In the genomic region with DNA sequence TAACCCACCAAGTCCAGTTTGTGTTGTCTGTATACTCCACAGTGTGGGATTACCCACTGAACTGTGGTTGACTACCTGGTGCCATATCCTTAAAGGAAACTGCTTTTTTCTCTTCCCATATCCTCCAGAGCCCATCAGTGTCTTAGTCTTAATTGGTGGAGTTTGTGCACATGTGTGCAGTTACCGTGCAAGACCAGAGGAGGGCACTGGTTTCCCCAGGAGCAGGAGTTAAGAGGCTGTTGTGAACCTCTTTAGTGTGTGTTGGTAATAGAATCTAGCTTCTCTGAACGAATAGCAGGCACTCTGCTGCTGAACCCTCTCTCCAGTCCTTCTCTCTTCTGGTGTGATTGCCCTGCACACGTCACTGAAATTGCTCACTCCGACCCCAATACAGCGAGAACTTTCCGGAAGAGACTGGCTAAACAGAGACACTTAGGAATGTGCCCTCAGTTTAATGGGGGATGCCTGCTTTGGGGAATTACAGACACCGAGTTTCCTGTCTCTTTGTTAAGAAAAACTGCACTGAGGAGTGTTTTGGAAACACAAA, we compare ENCODE assay signal across 10 mouse cellular contexts. TPM values are rescaled to one million over a fixed set of nuclear protein-coding genes. Genes with fewer than 3 reads are reported as not detected.
A peak's percentile ranks its signal among the peaks of the same experiment; 100 is the strongest.
DNase-seq lines count a peak whose midpoint lies in the region; ATAC-seq and TF ChIP-seq lines count a peak whose summit lies in the region.
"Had no signal": no experiment of that assay in that cellular context is flagged by ENCODE, and none has a peak within 500 bp of the region (broad histone marks: within the 10 kb centered on the region; RNA-seq: fewer than 3 reads in every experiment).

No protein-coding gene starts in this region.

- intact Hi-C loops in heart, postnatal 25 days (cut with DNase I): no loop called here

- CTCF ChIA-PET in Patski (lab: Charles Lee): no interaction called here

- peak overlapping the region; percentile 31 for H3K27ac ChIP-seq in kidney, embryonic 16.5 days (ENCODE audit: low read length)
- H3K27ac ChIP-seq in hindbrain, embryonic 14.5 days: no peak overlapping the region

- H3K4me3 ChIP-seq in kidney, embryonic 16.5 days (ENCODE audit: low read length): no peak overlapping the region
- no peak overlapping the region for H3K4me3 ChIP-seq in hindbrain, embryonic 14.5 days (replicated peaks; ENCODE audit: low read length)
- H3K4me3 ChIP-seq: megakaryocyte, embryonic 14.5 days had no signal

- TF ChIP-seq CTCF in Patski (IDR thresholded peaks at IDR 0.05): peak; percentile 34

- POLR2A ChIA-PET in Patski (lab: Charles Lee): no interaction called here

- 37% methylated on average over 7 of the region's 7 CpGs for WGBS in kidney, embryonic 16.5 days
- WGBS in hindbrain, embryonic 14.5 days: 75% methylated on average over 7 of the region's 7 CpGs

- H3K27me3 ChIP-seq in Patski: no peaks in the 10 kb centered on the region
- no peaks in the 10 kb centered on the region for H3K27me3 ChIP-seq in kidney, embryonic 16.5 days (ENCODE audit: insufficient read depth, low read length)
- H3K27me3 ChIP-seq in hindbrain, embryonic 14.5 days (ENCODE audit: control insufficient read depth, insufficient read depth, low read length): no peaks in the 10 kb centered on the region
- H3K27me3 ChIP-seq: megakaryocyte, embryonic 14.5 days had no signal

- no peaks in the 10 kb centered on the region for H3K9me3 ChIP-seq in kidney, embryonic 16.5 days (ENCODE audit: low read length)
- H3K9me3 ChIP-seq in hindbrain, embryonic 14.5 days (ENCODE audit: control insufficient read depth, low read length): no peaks in the 10 kb centered on the region

- no peak for ATAC-seq in Patski
- ATAC-seq in kidney, embryonic 16.5 days (ENCODE audit: low FRiP score, low TSS enrichment): peak; percentile 29; the same call in 1 of the 2 replicates
- no peak for ATAC-seq in hindbrain, embryonic 14.5 days (ENCODE audit: low FRiP score)

- in situ Hi-C loops in Patski (cut with MboI; ENCODE audit: low pct_unique_long_range_greater_than_20kb): no loop called here

- H3K36me3 ChIP-seq in kidney, embryonic 16.5 days (ENCODE audit: insufficient read depth, low read length): no peaks in the 10 kb centered on the region
- no peaks in the 10 kb centered on the region for H3K36me3 ChIP-seq in hindbrain, embryonic 14.5 days (replicated peaks; ENCODE audit: control insufficient read depth, insufficient read depth)

- no peak overlapping the region for H3K4me2 ChIP-seq in kidney, embryonic 16.5 days (replicated peaks; ENCODE audit: low read depth, low read length)
- H3K4me2 ChIP-seq in hindbrain, embryonic 14.5 days (replicated peaks): no peak overlapping the region

- H3K9ac ChIP-seq in kidney, embryonic 16.5 days (replicated peaks; ENCODE audit: low read length): no peak overlapping the region
- H3K9ac ChIP-seq in hindbrain, embryonic 14.5 days: no peak overlapping the region

- peak; percentile 24 for DNase-seq in heart, postnatal 4 days
- DNase-seq in heart, postnatal 25 days (ENCODE audit: low spot score): no peak
- peak; percentile 41 for DNase-seq in A20 (ENCODE audit: low read depth, low spot score)
- no peak for DNase-seq in Patski (ENCODE audit: low read depth, low spot score)
- no peak for DNase-seq in B cell, adult 2 months
- DNase-seq in urinary bladder, postnatal 36 days (ENCODE audit: low spot score in 2 of 2): no peak
- DNase-seq in hindbrain, embryonic 14.5 days (ENCODE audit: low spot score): no peak
- DNase-seq: gastrocnemius, postnatal 36 days had no signal

- peaks cover 10% of the 10 kb centered on the region for H3K4me1 ChIP-seq in kidney, embryonic 16.5 days (ENCODE audit: insufficient read depth, low read length)
- no peaks in the 10 kb centered on the region for H3K4me1 ChIP-seq in hindbrain, embryonic 14.5 days (replicated peaks; ENCODE audit: control insufficient read depth, insufficient read depth, low read length)
- H3K4me1 ChIP-seq: megakaryocyte, embryonic 14.5 days had no signal

RNA-seq across cellular contexts. Expression of a gene that starts 39.1 kb away (rescaled TPM):
- 1 to 10 TPM; 4.9 to 5.0 TPM for total RNA-seq in heart, postnatal 4 days (2021)
- 1 to 10 TPM; 4.1 to 4.6 TPM for total RNA-seq in heart, postnatal 25 days (2021)
- polyA plus RNA-seq in Patski (2021): 2.1 TPM
- polyA plus RNA-seq in kidney, embryonic 16.5 days (2015; fragmentation: Nextera tagmentation; extraction: Ambion mirVana): 9.6 and 9.9 TPM in 2 replicates
- polyA plus RNA-seq in hindbrain, embryonic 14.5 days (2014; fragmentation: Nextera tagmentation; extraction: Ambion mirVana): 12.7 and 13.7 TPM in 2 replicates

Comparison
In these comparisons a context has a peak if more than half of its experiments do, and no peak if none do; other contexts are left out.
1. DNase-seq: peak in heart, postnatal 4 days (single experiment) and A20 (single experiment); none in heart, postnatal 25 days (single experiment), Patski (single experiment), B cell, adult 2 months (0 of 2), urinary bladder, postnatal 36 days (0 of 2) and hindbrain, embryonic 14.5 days (single experiment).